Mouse (Mus musculus) embryonic facial prominence, embryonic 12.5 days (tissue): ENCODE data around the gene Megf11. TPM values are rescaled to one million over a fixed set of nuclear protein-coding genes. Genes with fewer than 3 reads are reported as not detected.
"Not testable (repeated sequence)": the region's sequence is repeated elsewhere in the genome, so short reads cannot be mapped to it uniquely, and the experiment has no call there.

Experiments
- ATAC-seq: fragments of 200-750 bp; cut with Nextera tagmentation; 2 replicates; pipeline ENCODE4 v1.8.0; 2017; ENCODE audit not compliant: insufficient number of reproducible peaks, insufficient read depth, low FRiP score, low TSS enrichment
- H3K27ac ChIP-seq: fragments of 300-500 bp; sonication (generic); 2 replicates; pipeline ENCODE4 v1.5.1; 2016; ENCODE audit warnings: mild to moderate bottlenecking
- H3K27me3 ChIP-seq: fragments of 300-500 bp; sonication (generic); 2 replicates; pipeline ENCODE4 v1.6.1; 2016; ENCODE audit warnings: mild to moderate bottlenecking, moderate library complexity
- H3K36me3 ChIP-seq: fragments of 300-500 bp; sonication (generic); 2 replicates; pipeline ENCODE4 v1.6.1; 2016; ENCODE audit warnings: mild to moderate bottlenecking
- H3K4me1 ChIP-seq: fragments of 300-500 bp; sonication (generic); 2 replicates; pipeline ENCODE4 v1.6.1; 2016
- H3K4me2 ChIP-seq: fragments of 300-500 bp; sonication (generic); replicated peaks from 2 replicates; pipeline ENCODE4 v1.6.1; 2016; ENCODE audit warnings: mild to moderate bottlenecking, moderate library complexity
- H3K4me3 ChIP-seq: fragments of 300-500 bp; sonication (generic); 2 replicates; pipeline ENCODE4 v1.5.1; 2016; ENCODE audit warnings: mild to moderate bottlenecking
- H3K9ac ChIP-seq: fragments of 300-500 bp; sonication (generic); 2 replicates; pipeline ENCODE4 v1.6.1; 2016; ENCODE audit warnings: mild to moderate bottlenecking, moderate library complexity
- H3K9me3 ChIP-seq: fragments of 300-500 bp; sonication (generic); 2 replicates; pipeline ENCODE4 v1.6.1; 2016; ENCODE audit warnings: mild to moderate bottlenecking, moderate library complexity
- WGBS: fragments of 180-500 bp; shearing (Covaris S2); methylation state at CpG from one replicate; pipeline ENCODE4 v1.1.7; 2016; 5-methylcytosine and 5-hydroxymethylcytosine counted together
- polyA plus RNA-seq: library from polyadenylated mRNA; unstranded; fragments of >200 nt; fragmentation: Nextera tagmentation; extraction: Ambion mirVana; gene quantifications from 2 replicates; pipeline ENCODE4 v1.2.1, GENCODE M21; 2016

The Megf11 gene
- polyA plus RNA-seq, 1 experiment from 2014 or later, result 1.2 TPM

- Histone ChIP-seq H3K27ac (no peak overlapping the region), H3K9ac (no peak overlapping the region), H3K4me1 (0 out of 2 replicates have a peak, but pooled peaks cover 5% of the 10 kb centered on the region), H3K36me3 (no peaks in the 10 kb centered on the region), H3K4me2 (no peak overlapping the region), H3K4me3 (no peak overlapping the region), H3K9me3 (no peaks in the 10 kb centered on the region), H3K27me3 (peaks cover 7% of the 10 kb centered on the region; the same call in 1 of the 2 replicates)
- 32% methylated on average over 2 of the region's 2 CpGs for WGBS
- ATAC-seq, result no peak
These were observed 86.7 kb downstream of the Megf11 start for GRCm38 (mm10) chr9:64472165-64472564.

GRCm38 (mm10) chr9:64472743-64473142, 87.3 kb downstream of the Megf11 start:
- no peak overlapping the region for H3K9ac ChIP-seq
- H3K4me2 ChIP-seq, result no peak overlapping the region
- no peak for ATAC-seq
- WGBS, result 77% methylated on average over 6 of the region's 6 CpGs
- no peak overlapping the region for H3K27ac ChIP-seq
- H3K4me1 ChIP-seq, result 0 out of 2 replicates have a peak, but pooled peaks cover 5% of the 10 kb centered on the region
- no peak overlapping the region for H3K4me3 ChIP-seq
- peaks cover 7% of the 10 kb centered on the region; the same call in 1 of the 2 replicates for H3K27me3 ChIP-seq
- no peaks in the 10 kb centered on the region for H3K9me3 ChIP-seq
- H3K36me3 ChIP-seq, result no peaks in the 10 kb centered on the region

DNA sequence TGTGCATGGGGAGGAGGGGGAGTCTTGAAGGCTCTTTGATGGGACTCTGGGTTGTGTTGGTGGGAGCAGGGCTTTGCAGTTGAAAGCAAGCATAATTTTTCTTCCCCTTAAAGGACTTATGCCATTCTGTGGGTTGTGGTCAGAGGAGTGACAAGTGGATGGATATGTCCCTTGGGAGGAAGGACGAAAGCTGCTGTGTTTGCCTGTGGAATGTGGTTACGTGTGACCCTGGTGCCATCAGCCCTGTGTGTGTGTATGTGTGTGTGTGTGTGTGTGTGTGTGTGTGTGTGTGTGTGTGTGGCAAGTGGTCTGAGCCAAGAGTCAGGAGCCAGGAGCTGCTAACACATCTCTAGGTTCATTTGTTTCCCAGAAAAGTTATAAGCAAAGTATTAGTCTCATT, 87.7 kb downstream of the Megf11 start:
- no peaks in the 10 kb centered on the region for H3K9me3 ChIP-seq
- WGBS, result 66% methylated on average over 2 of the region's 2 CpGs

GRCm38 (mm10) chr9:64473695-64474094, 88.3 kb downstream of the Megf11 start:
- ATAC-seq, result no peak
- Histone ChIP-seq H3K9ac (no peak overlapping the region), H3K9me3 (no peaks in the 10 kb centered on the region), H3K4me1 (0 out of 2 replicates have a peak, but pooled peaks cover 5% of the 10 kb centered on the region), H3K4me3 (no peak overlapping the region), H3K36me3 (no peaks in the 10 kb centered on the region), H3K27me3 (peaks cover 7% of the 10 kb centered on the region; the same call in 1 of the 2 replicates), H3K27ac (no peak overlapping the region), H3K4me2 (no peak overlapping the region)
- WGBS, result 52% methylated on average over 4 of the region's 4 CpGs

More for the DNA sequence above, 87.7 kb downstream of the Megf11 start:
- Histone ChIP-seq H3K36me3 (no peaks in the 10 kb centered on the region), H3K4me2 (no peak overlapping the region), H3K4me3 (no peak overlapping the region), H3K4me1 (0 out of 2 replicates have a peak, but pooled peaks cover 5% of the 10 kb centered on the region), H3K9ac (no peak overlapping the region), H3K27ac (no peak overlapping the region), H3K27me3 (peaks cover 7% of the 10 kb centered on the region; the same call in 1 of the 2 replicates)
- ATAC-seq, result no peak

DNA sequence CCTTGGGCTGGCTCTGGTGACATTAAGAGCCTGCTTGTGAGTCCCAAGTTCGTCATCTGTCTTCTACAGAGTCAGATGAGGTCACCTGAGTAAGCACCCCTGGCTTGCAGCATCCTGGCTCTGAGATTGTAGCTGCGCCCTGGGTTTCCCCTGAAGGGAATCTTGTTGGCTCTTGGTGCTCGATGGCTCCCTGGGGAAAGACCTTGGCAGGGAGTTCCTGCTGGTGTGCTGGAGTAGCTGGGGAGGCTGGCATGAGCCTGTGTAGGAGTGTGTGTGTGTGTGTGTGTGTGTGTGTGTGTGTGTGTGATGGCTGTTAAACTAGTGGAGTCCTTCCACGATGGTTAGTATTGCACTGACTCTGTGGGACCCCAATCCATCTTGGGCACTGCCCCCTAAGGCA, 88.7 kb downstream of the Megf11 start:
- H3K4me1 ChIP-seq, result 0 out of 2 replicates have a peak, but pooled peaks cover 5% of the 10 kb centered on the region
- no peaks in the 10 kb centered on the region for H3K36me3 ChIP-seq
- H3K4me3 ChIP-seq, result no peak overlapping the region
- no peak for ATAC-seq
- WGBS, result 39% methylated on average over 4 of the region's 4 CpGs
- no peak overlapping the region for H3K9ac ChIP-seq
- no peaks in the 10 kb centered on the region for H3K9me3 ChIP-seq
- no peak overlapping the region for H3K4me2 ChIP-seq
- H3K27me3 ChIP-seq, result peaks cover 7% of the 10 kb centered on the region; the same call in 1 of the 2 replicates
- no peak overlapping the region for H3K27ac ChIP-seq

DNA sequence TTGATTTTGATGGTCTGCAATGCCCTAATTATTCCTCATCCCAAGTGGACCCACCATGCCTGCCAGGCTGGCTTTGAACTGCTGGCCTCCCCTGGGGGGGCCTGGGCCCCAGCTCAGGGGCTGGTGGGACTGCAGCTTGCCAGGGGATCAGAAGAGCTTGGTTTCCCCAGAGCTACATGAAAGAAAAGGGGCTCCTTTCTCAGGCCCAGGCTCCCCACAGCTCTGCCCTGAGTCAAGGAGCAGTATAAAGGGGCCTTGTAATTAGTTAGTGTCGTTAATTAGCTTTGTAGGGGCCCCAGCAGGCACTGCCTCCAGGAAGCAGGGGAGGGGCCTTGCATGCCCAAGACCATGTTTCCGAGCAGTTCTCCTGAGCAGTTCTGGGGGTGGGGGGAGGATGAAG, 90.5 kb downstream of the Megf11 start:
- H3K9ac ChIP-seq, result no peak overlapping the region
- H3K36me3 ChIP-seq, result no peaks in the 10 kb centered on the region
- peaks cover 7% of the 10 kb centered on the region; the same call in 1 of the 2 replicates for H3K27me3 ChIP-seq
- H3K4me1 ChIP-seq, result 0 out of 2 replicates have a peak, but pooled peaks cover 5% of the 10 kb centered on the region
- WGBS, result 20% methylated on average over 2 of the region's 2 CpGs
- no peak overlapping the region for H3K27ac ChIP-seq
- H3K9me3 ChIP-seq, result no peaks in the 10 kb centered on the region
- H3K4me2 ChIP-seq, result no peak overlapping the region
- H3K4me3 ChIP-seq, result no peak overlapping the region
- ATAC-seq, result no peak

DNA sequence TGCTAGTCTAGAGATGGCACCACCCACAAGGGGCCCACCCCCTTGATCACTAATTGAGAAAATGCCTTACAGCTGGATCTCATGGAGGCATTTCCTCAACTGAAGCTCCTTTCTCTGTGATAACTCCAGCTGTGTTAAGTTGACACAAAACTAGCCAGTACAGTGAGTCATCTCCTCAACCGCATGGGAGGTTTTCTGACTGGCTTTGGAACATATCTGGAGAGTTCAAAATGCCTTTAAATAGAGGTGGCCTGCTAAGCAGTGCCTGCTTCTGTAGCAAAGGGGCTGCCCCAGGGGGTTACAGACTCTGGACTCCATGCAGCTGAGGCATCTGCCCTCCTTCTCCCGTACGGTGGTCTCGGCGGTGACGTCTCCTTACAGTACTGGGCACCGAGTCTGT, 92.0 kb downstream of the Megf11 start:
- H3K36me3 ChIP-seq, H3K4me2 ChIP-seq, H3K4me3 ChIP-seq, H3K27me3 ChIP-seq, H3K9ac ChIP-seq, H3K27ac ChIP-seq, H3K9me3 ChIP-seq, H3K4me1 ChIP-seq, ATAC-seq: not testable (repeated sequence)
- WGBS, result 56% methylated on average over 7 of the region's 7 CpGs

- Histone ChIP-seq H3K27ac (no peak overlapping the region), H3K9me3 (no peaks in the 10 kb centered on the region), H3K4me2 (no peak overlapping the region), H3K4me1 (no peaks in the 10 kb centered on the region), H3K27me3 (no peaks in the 10 kb centered on the region), H3K4me3 (no peak overlapping the region), H3K36me3 (no peaks in the 10 kb centered on the region), H3K9ac (no peak overlapping the region)
- ATAC-seq, result no peak
- WGBS, result 73% methylated on average over 5 of the region's 5 CpGs
These were observed 96.7 kb downstream of the Megf11 start for GRCm38 (mm10) chr9:64482126-64482525.

- WGBS, result 58% methylated on average over 4 of the region's 4 CpGs
- H3K4me1 ChIP-seq, result no peaks in the 10 kb centered on the region
- ATAC-seq, result no peak
- H3K9ac ChIP-seq, result no peak overlapping the region
- no peaks in the 10 kb centered on the region for H3K27me3 ChIP-seq
- no peak overlapping the region for H3K27ac ChIP-seq
- no peaks in the 10 kb centered on the region for H3K9me3 ChIP-seq
- no peak overlapping the region for H3K4me3 ChIP-seq
- no peak overlapping the region for H3K4me2 ChIP-seq
- H3K36me3 ChIP-seq, result no peaks in the 10 kb centered on the region
These were observed 102.0 kb downstream of the Megf11 start for GRCm38 (mm10) chr9:64487377-64487776.

- Histone ChIP-seq H3K9me3 (no peaks in the 10 kb centered on the region), H3K9ac (no peak overlapping the region), H3K36me3 (no peaks in the 10 kb centered on the region), H3K4me3 (no peak overlapping the region), H3K4me2 (no peak overlapping the region), H3K27ac (no peak overlapping the region), H3K4me1 (no peaks in the 10 kb centered on the region), H3K27me3 (no peaks in the 10 kb centered on the region)
- ATAC-seq, result no peak
- 86% methylated on average over 6 of the region's 6 CpGs for WGBS
These were observed 109.2 kb downstream of the Megf11 start for GRCm38 (mm10) chr9:64494647-64495046.

DNA sequence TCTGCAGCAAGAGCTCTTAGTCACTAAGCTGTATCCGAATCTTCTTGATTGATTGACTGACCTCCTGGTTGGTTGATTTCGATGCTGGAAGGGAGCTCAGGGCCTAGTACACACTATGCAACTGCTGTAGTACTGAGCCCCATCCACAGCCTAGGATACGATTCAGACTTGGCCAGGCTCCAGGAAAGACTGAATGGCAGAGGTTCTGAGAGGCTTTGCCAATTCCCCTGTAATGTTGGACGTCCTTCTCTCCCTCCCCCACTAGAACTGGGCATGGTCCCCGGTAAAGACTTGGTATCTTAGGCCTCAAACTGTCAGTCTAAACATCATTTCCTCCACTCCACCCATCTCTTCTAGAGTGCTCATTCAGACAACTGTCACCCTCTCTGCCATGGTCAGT, 113.5 kb downstream of the Megf11 start:
- H3K4me3 ChIP-seq, result no peak overlapping the region
- no peak overlapping the region for H3K9ac ChIP-seq
- ATAC-seq, result no peak
- 74% methylated on average over 5 of the region's 5 CpGs for WGBS
- no peak overlapping the region for H3K27ac ChIP-seq
- no peaks in the 10 kb centered on the region for H3K27me3 ChIP-seq
- H3K36me3 ChIP-seq, result no peaks in the 10 kb centered on the region
- no peaks in the 10 kb centered on the region for H3K4me1 ChIP-seq
- no peak overlapping the region for H3K4me2 ChIP-seq
- no peaks in the 10 kb centered on the region for H3K9me3 ChIP-seq

DNA sequence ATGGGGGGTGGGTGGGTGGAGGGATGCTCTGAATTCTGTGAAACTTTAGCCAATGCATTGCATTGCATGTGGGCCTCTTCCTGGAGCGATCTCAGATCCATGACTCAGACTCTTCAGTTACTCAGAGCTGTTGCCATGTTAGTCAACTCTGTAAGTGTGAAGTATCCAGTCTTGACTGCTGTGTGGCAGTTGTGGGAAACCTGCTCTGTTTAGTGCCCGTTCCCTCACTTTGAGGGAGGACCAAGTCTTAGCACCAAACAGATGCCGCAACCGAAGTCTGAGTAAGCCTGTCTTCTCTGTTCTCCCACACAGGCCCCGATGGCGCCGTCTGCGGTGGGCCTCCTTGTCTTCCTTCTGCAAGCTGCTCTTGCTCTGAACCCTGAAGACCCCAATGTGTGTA, 115.8 kb downstream of the Megf11 start:
- Histone ChIP-seq H3K4me1 (no peaks in the 10 kb centered on the region), H3K36me3 (no peaks in the 10 kb centered on the region), H3K4me2 (no peak overlapping the region), H3K27me3 (no peaks in the 10 kb centered on the region), H3K9me3 (no peaks in the 10 kb centered on the region), H3K27ac (no peak overlapping the region), H3K4me3 (no peak overlapping the region), H3K9ac (no peak overlapping the region)
- ATAC-seq, result no peak
- 93% methylated on average over 8 of the region's 8 CpGs for WGBS

- Histone ChIP-seq H3K27me3 (no peaks in the 10 kb centered on the region), H3K4me3 (no peak overlapping the region), H3K9me3 (no peaks in the 10 kb centered on the region), H3K4me2 (no peak overlapping the region), H3K4me1 (no peaks in the 10 kb centered on the region), H3K9ac (no peak overlapping the region), H3K27ac (no peak overlapping the region), H3K36me3 (no peaks in the 10 kb centered on the region)
- no peak for ATAC-seq
- WGBS, result 81% methylated on average over 1 of the region's 1 CpGs
These were observed 118.6 kb downstream of the Megf11 start for GRCm38 (mm10) chr9:64503996-64504395.
